Mouse (Mus musculus) forelimb bud, embryonic 11.5 days (tissue): ENCODE results near the gene Kcng3.

Experiments
- DNase-seq: peaks from one replicate; pipeline ENCODE4 v3.0.0-alpha.2; 2012; ENCODE audit warnings: low read depth, low spot score

Kcng3 gene

GRCm38 (mm10) chr17:83555836-83556235 lies 75.9 kb downstream of the Kcng3 start:
- DNase-seq = no peak

GRCm38 (mm10) chr17:83554997-83555396 lies 76.7 kb downstream of the Kcng3 start:
- DNase-seq = no peak

- DNase-seq = no peak
These were observed 83.0 kb downstream of the Kcng3 start for GRCm38 (mm10) chr17:83548501-83549233.

- no peak for DNase-seq
These were observed 84.5 kb downstream of the Kcng3 start for GRCm38 (mm10) chr17:83547145-83547544.

GRCm38 (mm10) chr17:83545756-83546742 lies 85.6 kb downstream of the Kcng3 start:
- no peak for DNase-seq

GRCm38 (mm10) chr17:83545259-83545658 lies 86.4 kb downstream of the Kcng3 start:
- no peak for DNase-seq

- no peak for DNase-seq
These were observed 89.3 kb downstream of the Kcng3 start for GRCm38 (mm10) chr17:83542424-83542823.

- DNase-seq = no peak
These were observed 92.2 kb downstream of the Kcng3 start for GRCm38 (mm10) chr17:83539262-83540037.

- no peak for DNase-seq
These were observed 93.0 kb downstream of the Kcng3 start for GRCm38 (mm10) chr17:83538694-83539093.

- no peak for DNase-seq
These were observed 93.6 kb downstream of the Kcng3 start for GRCm38 (mm10) chr17:83538141-83538540.
